Mouse (Mus musculus): Measurements from ENCODE around the gene 1700017B05Rik.
"Not testable (repeated sequence)": the region's sequence is repeated elsewhere in the genome, so short reads cannot be mapped to it uniquely, and the experiment has no call there.

1700017B05Rik gene

DNA sequence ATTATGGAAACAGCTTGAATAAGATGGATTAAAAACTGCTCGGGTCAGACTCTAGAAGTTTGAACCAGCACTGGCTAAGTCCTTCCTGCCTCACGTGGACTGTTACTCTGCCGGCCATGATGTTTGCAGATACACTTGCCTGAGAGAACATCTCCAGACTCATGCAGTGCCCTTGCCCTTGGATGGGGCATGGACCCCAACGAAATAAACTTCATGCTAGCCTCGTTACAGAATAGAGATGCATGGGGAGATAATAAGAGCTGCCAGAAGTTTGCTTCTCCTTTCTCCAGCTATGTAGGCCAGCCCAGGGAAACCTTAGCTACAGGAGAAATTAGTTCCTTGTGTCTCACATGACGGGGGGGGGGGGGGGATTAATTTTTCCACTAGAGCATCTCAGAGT, 47.9 kb downstream of the 1700017B05Rik start:
- no peak for DNase-seq (ENCODE audit: low spot score)

DNA sequence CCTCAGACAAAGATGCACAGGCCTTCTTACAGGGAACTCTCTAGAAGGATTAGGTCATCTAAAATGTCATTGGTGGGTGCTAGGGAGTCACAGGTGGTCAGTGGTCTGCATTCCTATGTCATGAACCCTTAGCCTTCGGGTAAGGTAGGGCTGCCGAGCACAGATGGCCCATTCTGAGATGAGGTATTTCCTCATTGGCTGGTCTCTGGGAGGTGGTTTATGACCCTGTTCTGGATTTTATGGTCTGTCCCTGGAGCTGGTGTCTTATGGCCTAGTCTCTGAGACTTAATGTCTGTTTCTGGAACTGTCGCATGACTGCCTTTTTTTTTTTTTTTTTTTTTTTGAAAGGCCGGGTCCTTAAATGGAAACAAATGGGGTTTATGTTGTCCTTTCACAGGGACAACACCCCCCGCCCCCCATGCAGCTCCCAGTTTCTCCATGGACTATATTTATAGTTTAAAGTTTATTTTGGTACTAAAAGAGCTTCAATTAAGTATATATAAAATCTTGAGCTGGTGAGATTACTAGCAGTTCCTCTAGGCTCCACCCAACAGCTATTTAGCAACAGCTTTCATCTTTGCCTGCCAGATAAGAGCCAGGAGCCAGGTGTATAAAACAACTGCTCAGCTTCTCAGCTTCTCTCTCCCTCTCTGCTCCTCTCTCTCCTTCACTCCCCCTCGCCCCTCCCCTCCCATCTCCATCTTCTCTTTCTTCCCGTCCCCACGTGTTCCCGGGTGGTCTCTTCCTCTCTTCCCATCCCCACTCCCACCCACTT, 49.8 kb downstream of the 1700017B05Rik start:
- DNase-seq (ENCODE audit: low spot score) = no peak

DNA sequence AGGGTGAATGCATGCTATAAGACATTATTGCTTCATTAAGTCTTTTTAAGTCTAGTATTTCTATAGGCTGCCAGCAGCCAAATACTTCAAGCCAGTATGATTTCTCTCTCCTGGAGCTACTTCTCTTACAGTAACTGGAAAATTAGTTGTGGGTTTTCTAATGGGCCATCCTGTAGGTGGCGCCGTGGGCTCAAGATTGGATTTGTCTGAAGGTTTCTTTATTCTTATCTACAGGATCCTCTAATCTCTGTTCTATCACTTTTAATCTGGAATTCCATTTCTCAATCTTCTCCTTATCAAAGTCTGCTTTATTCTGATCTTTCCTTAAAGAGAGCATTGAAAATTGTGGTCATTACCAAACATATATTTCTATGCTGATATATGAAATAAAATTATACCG, 53.1 kb downstream of the 1700017B05Rik start:
- no peak for DNase-seq (ENCODE audit: low spot score)

DNA sequence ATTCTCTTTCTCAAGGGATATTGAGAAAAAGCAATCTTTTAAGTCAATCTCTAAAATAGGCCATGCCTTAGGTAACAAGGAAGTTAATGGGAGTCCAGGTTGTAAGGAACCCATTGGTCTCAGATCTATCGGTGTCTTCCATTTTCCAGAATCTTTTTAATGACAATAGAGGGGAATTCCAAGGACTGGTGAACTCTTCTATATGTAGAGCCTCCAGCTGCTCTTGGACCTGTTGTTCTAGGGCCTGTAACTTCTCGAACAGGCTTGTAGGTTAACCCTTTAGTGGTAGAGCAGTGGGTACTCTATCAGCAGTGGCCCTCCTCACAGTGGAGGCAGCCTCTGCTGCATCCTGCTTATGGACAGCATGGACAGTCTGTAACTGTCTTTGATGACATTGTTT, 55.5 kb downstream of the 1700017B05Rik start:
- DNase-seq (ENCODE audit: low spot score) = no peak

DNA sequence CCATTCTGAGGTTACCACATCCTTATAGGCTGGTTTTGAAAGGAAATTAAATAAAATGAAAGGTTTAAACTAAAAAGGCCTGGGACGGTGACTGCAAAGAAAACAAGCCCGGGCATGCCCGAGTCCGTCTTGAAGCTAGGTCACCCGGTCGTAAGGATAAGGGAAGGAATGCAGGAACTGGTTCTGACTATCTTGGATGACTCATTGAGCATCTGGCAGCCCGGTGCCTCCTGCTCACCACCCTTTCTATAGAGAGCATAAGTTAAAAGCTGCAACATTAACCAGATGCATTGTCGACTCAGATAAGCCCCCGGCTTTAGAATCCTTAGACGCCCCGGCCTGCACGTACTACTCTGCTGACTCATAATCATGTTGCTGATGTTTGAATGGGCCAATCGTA, 58.8 kb downstream of the 1700017B05Rik start:
- DNase-seq (ENCODE audit: low spot score) = not testable (repeated sequence)
